Mouse (Mus musculus) hindlimb bud, embryonic 11.5 days (tissue): ENCODE measurements around the gene Tent5c.

Source experiments
- DNase-seq: peaks from one replicate; pipeline ENCODE4 v3.0.0-alpha.2; 2012; ENCODE audit warnings: low read depth, low spot score; ENCODE audit errors: extremely low spot score

Gene Tent5c

GRCm38 (mm10) chr3:100408351-100409043 is 80.6 kb downstream of the Tent5c start:
- no peak for DNase-seq

DNA sequence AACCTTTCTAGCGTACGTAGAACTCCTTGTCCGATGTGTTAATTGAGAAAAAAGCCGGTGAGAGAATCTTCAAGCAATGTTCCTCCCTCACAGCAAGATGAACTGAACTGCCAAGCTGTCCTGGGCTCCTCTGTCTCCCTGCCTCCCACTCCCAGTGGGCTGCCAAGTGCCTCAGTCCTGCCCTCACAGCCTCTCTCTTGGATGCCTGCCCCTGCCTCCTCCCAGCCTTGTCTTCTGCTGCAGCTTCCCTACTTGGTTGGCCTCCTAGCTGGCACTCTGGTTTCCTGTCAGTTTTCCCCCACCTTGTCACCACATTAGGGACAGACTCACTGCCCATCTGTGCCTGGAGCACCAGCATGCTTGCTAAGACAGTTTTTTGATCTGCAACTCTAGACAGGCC is 86.5 kb downstream of the Tent5c start:
- no peak for DNase-seq
